ENCODE assay signal across 9 mouse cellular contexts in genomic region chr19:4644271-4644670, GRCm38 (mm10). TPM values are rescaled to one million over a fixed set of nuclear protein-coding genes. Genes with fewer than 3 reads are reported as not detected.
DNase-seq lines count a peak whose midpoint lies in the region; ATAC-seq lines count a peak whose summit lies in the region.
"Had no signal": no experiment of that assay in that cellular context is flagged by ENCODE, and none has a peak within 500 bp of the region (broad histone marks: within the 10 kb centered on the region; RNA-seq: fewer than 3 reads in every experiment).

No protein-coding gene starts in this region.

- ATAC-seq in frontal cortex, adult (ENCODE audit: low TSS enrichment) = peak; percentile 80

- 45% methylated on average over 10 of the region's 10 CpGs for WGBS in forebrain, embryonic 10.5 days

- no peaks in the 10 kb centered on the region for H3K9me3 ChIP-seq in forebrain, embryonic 10.5 days

- no peaks in the 10 kb centered on the region for H3K27me3 ChIP-seq in forebrain, embryonic 10.5 days (ENCODE audit: poor library complexity, severe bottlenecking)

- peak; percentile 47 for DNase-seq in lung, postnatal 36 days
- DNase-seq in lung, postnatal 4 days = no peak
- DNase-seq in adrenal gland, postnatal 36 days = peak; percentile 42 to 62
- peak; percentile 62 for DNase-seq in left cerebral cortex, postnatal 4 days
- no peak for DNase-seq in B cell, adult 2 months
- DNase-seq in forebrain, embryonic 10.5 days (ENCODE audit: extremely low spot score, low spot score) = no peak
- DNase-seq in spleen, postnatal 36 days (ENCODE audit: low spot score in 2 of 2) = no peak

- no peaks in the 10 kb centered on the region for H3K36me3 ChIP-seq in forebrain, embryonic 10.5 days (replicated peaks)

- H3K4me3 ChIP-seq in forebrain, embryonic 10.5 days = no peak overlapping the region

- intact Hi-C loops in left cerebral cortex, postnatal 4 days (cut with DNase I) = no loop called here

- no peak overlapping the region for H3K27ac ChIP-seq in forebrain, embryonic 10.5 days

- peaks cover 4% of the 10 kb centered on the region; the same call in 1 of the 2 replicates for H3K4me1 ChIP-seq in forebrain, embryonic 10.5 days

RNA-seq across cellular contexts. Expression of gene Rce1, which starts 18.8 kb away (rescaled TPM):
- 10 to 100 TPM; 36.2 to 38.3 TPM for total RNA-seq in adrenal gland, postnatal 36 days (2021)
- total RNA-seq in left cerebral cortex, postnatal 4 days (2021) = 10 to 100 TPM; 26.4 to 27.5 TPM
- 84.3 and 84.9 TPM in 2 replicates for polyA plus RNA-seq in forebrain, embryonic 10.5 days (2016; fragmentation: Nextera tagmentation; extraction: Ambion mirVana)

RNA-seq across cellular contexts. Expression of gene Lrfn4, which starts 28.8 kb away (rescaled TPM):
- total RNA-seq in adrenal gland, postnatal 36 days (2021) = 1 to 10 TPM; 5.5 to 6.9 TPM
- 10 to 100 TPM; 85.3 to 88.6 TPM for total RNA-seq in left cerebral cortex, postnatal 4 days (2021)
- 5.0 and 5.7 TPM in 2 replicates for polyA plus RNA-seq in forebrain, embryonic 10.5 days (2016; fragmentation: Nextera tagmentation; extraction: Ambion mirVana)

RNA-seq across cellular contexts. Expression of gene Gm960, which starts 54.2 kb away (rescaled TPM):
- under 1 TPM in 1 of 2 experiments, not detected in 1; 0.13 TPM for total RNA-seq in adrenal gland, postnatal 36 days (2021)
- 1 to 10 TPM; 3.7 to 4.5 TPM for total RNA-seq in left cerebral cortex, postnatal 4 days (2021)
- 2.2 and 3.0 TPM in 2 replicates for polyA plus RNA-seq in forebrain, embryonic 10.5 days (2016; fragmentation: Nextera tagmentation; extraction: Ambion mirVana)
- polyA plus RNA-seq: large intestine, adult 2 months had no signal

Comparison
In these comparisons a context has a peak if more than half of its experiments do, and no peak if none do; other contexts are left out.
1. DNase-seq: peak in lung, postnatal 36 days (single experiment), adrenal gland, postnatal 36 days (2 of 2) and left cerebral cortex, postnatal 4 days (single experiment); none in lung, postnatal 4 days (0 of 2), B cell, adult 2 months (0 of 2), forebrain, embryonic 10.5 days (single experiment) and spleen, postnatal 36 days (0 of 2).
2. RNA of gene Lrfn4, which starts 28.8 kb away (total RNA-seq): 85.3 to 88.6 TPM in left cerebral cortex, postnatal 4 days; 5.5 to 6.9 TPM in adrenal gland, postnatal 36 days; every median in the first group is over 10 times any median in the second.
3. RNA of gene Gm960, which starts 54.2 kb away (total RNA-seq): 3.7 to 4.5 TPM in left cerebral cortex, postnatal 4 days; 0.13 TPM in adrenal gland, postnatal 36 days; every median in the first group is over 4 times any median in the second.